Mouse (Mus musculus): ENCODE data around the gene Tprn. TPM values are rescaled to one million over a fixed set of nuclear protein-coding genes. Genes with fewer than 3 reads are reported as not detected.

Gene Tprn
- polyA plus RNA-seq, 1 experiment from 2014 or later = 10.1 TPM

- ATAC-seq (ENCODE audit: low FRiP score, low read depth) = no peak
- Histone ChIP-seq H3K27me3 (peaks cover 75% of the 10 kb centered on the region), H3K4me3 (0 out of 2 replicates have a peak overlapping the region, but pooled peaks have one; percentile 9), H3K9me3 (no peaks in the 10 kb centered on the region), H3K4me1 (peaks cover 17% of the 10 kb centered on the region), H3K36me3 (peaks cover 13% of the 10 kb centered on the region), H3K27ac (replicated peaks) (no peak overlapping the region), H3K4me2 (replicated peaks) (peak overlapping the region; percentile 15; the same call in 1 of the 2 replicates), H3K9ac (replicated peaks) (no peak overlapping the region)
- WGBS = 3% methylated on average over 54 of the region's 54 CpGs
Measured at GRCm38 (mm10) chr2:25290101-25290815, 27.8 kb downstream of the Tprn start.

DNA sequence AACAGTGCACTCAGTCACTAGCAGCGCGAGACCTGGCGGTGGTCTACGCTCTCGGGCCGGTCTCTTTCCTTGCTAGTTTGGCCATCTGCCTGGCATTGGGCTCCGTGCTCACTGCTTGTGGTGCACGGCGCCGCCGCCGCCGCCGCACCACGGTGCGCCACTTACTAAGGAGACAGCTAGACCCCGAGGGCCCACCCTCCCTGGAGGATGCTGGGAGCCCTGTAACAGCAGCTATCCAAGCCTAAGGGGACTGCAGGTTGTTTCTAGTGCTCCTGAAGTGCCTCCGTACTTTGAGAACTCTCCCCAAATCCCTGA is 28.4 kb downstream of the Tprn start:
- WGBS = 1% methylated on average over 18 of the region's 18 CpGs
- Histone ChIP-seq H3K4me3 (no peak overlapping the region; the same call in 1 of the 2 replicates), H3K4me2 (replicated peaks) (peak overlapping the region; percentile 15), H3K4me1 (peaks cover 17% of the 10 kb centered on the region), H3K27me3 (peaks cover 80% of the 10 kb centered on the region), H3K27ac (replicated peaks) (no peak overlapping the region), H3K36me3 (peaks cover 8% of the 10 kb centered on the region), H3K9ac (replicated peaks) (no peak overlapping the region), H3K9me3 (no peaks in the 10 kb centered on the region)
- ATAC-seq (ENCODE audit: low FRiP score, low read depth) = no peak

- Histone ChIP-seq H3K27ac (replicated peaks) (no peak overlapping the region), H3K27me3 (peaks cover 87% of the 10 kb centered on the region), H3K9me3 (no peaks in the 10 kb centered on the region), H3K4me3 (peak overlapping the region; percentile 28), H3K4me1 (peaks cover 17% of the 10 kb centered on the region), H3K36me3 (0 out of 2 replicates have a peak, but pooled peaks cover 1% of the 10 kb centered on the region), H3K4me2 (replicated peaks) (peak overlapping the region; percentile 43), H3K9ac (replicated peaks) (0 out of 2 replicates have a peak overlapping the region, but pooled peaks have one; percentile 39)
- 5% methylated on average over 32 of the region's 32 CpGs for WGBS
- ATAC-seq (ENCODE audit: low FRiP score, low read depth) = no peak; the same call in 1 of the 2 replicates
Measured at GRCm38 (mm10) chr2:25291184-25292053, 29.0 kb downstream of the Tprn start.

- Histone ChIP-seq H3K27me3 (peaks cover 94% of the 10 kb centered on the region), H3K36me3 (no peaks in the 10 kb centered on the region), H3K27ac (replicated peaks) (no peak overlapping the region), H3K4me3 (peak overlapping the region; percentile 28), H3K9ac (replicated peaks) (peak overlapping the region; percentile 39; the same call in 1 of the 2 replicates), H3K9me3 (no peaks in the 10 kb centered on the region), H3K4me1 (peaks cover 17% of the 10 kb centered on the region), H3K4me2 (replicated peaks) (peak overlapping the region; percentile 43)
- ATAC-seq (ENCODE audit: low FRiP score, low read depth) = no peak; the same call in 1 of the 2 replicates
- 6% methylated on average over 39 of the region's 43 CpGs for WGBS
Measured at GRCm38 (mm10) chr2:25292054-25292544, 29.7 kb downstream of the Tprn start.

- H3K4me2 ChIP-seq (replicated peaks) = peak overlapping the region; percentile 43; the same call in 1 of the 2 replicates
- H3K36me3 ChIP-seq = no peaks in the 10 kb centered on the region
- H3K9me3 ChIP-seq = no peaks in the 10 kb centered on the region
- H3K27ac ChIP-seq (replicated peaks) = no peak overlapping the region
- H3K27me3 ChIP-seq = peaks cover 98% of the 10 kb centered on the region
- 0% methylated on average over 1 of the region's 1 CpGs for WGBS
- no peak overlapping the region for H3K4me3 ChIP-seq
- no peak overlapping the region; the same call in 1 of the 2 replicates for H3K9ac ChIP-seq (replicated peaks)
- ATAC-seq (ENCODE audit: low FRiP score, low read depth) = no peak
- peaks cover 17% of the 10 kb centered on the region for H3K4me1 ChIP-seq
Measured at GRCm38 (mm10) chr2:25292856-25293255, 30.4 kb downstream of the Tprn start.

DNA sequence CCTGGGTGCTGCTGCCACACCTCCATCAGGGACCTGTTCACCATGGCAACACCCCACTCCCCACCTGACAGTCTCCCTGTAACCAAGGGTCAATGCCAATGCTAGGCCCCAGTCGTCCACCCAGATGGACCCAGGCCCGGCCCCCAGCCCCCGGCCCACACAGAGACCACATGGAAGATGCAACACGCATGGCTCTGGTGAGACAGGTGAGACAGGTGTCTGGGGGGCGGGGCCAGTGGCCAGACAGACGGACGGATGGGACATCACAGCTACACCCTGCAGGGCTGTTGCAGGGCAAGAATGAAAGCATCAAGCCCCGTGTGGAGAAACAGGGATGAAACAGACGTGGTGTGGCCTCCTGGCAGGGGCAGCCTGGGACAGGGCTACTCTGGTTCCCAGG is 31.3 kb downstream of the Tprn start:
- Histone ChIP-seq H3K36me3 (no peaks in the 10 kb centered on the region), H3K27me3 (peaks cover 97% of the 10 kb centered on the region), H3K4me2 (replicated peaks) (no peak overlapping the region), H3K4me1 (peaks cover 17% of the 10 kb centered on the region), H3K27ac (replicated peaks) (no peak overlapping the region), H3K9me3 (no peaks in the 10 kb centered on the region), H3K9ac (replicated peaks) (no peak overlapping the region), H3K4me3 (no peak overlapping the region)
- no peak for ATAC-seq (ENCODE audit: low FRiP score, low read depth)
- 75% methylated on average over 9 of the region's 9 CpGs for WGBS

- no peak overlapping the region for H3K27ac ChIP-seq (replicated peaks)
- WGBS = 83% methylated on average over 7 of the region's 8 CpGs
- peaks cover 4% of the 10 kb centered on the region for H3K4me1 ChIP-seq
- no peak overlapping the region for H3K4me2 ChIP-seq (replicated peaks)
- H3K9ac ChIP-seq (replicated peaks) = no peak overlapping the region
- no peaks in the 10 kb centered on the region for H3K9me3 ChIP-seq
- peaks cover 63% of the 10 kb centered on the region for H3K27me3 ChIP-seq
- H3K36me3 ChIP-seq = no peaks in the 10 kb centered on the region
- ATAC-seq (ENCODE audit: low FRiP score, low read depth) = no peak
- H3K4me3 ChIP-seq = no peak overlapping the region
Measured at GRCm38 (mm10) chr2:25297093-25297492, 34.7 kb downstream of the Tprn start.

- Histone ChIP-seq H3K9ac (replicated peaks) (no peak overlapping the region), H3K27me3 (peaks cover 56% of the 10 kb centered on the region), H3K36me3 (no peaks in the 10 kb centered on the region), H3K27ac (replicated peaks) (no peak overlapping the region), H3K4me2 (replicated peaks) (no peak overlapping the region), H3K4me1 (no peaks in the 10 kb centered on the region), H3K4me3 (no peak overlapping the region), H3K9me3 (no peaks in the 10 kb centered on the region)
- 84% methylated on average over 10 of the region's 10 CpGs for WGBS
- ATAC-seq (ENCODE audit: low FRiP score, low read depth) = no peak
Measured at GRCm38 (mm10) chr2:25298046-25298445, 35.6 kb downstream of the Tprn start.

GRCm38 (mm10) chr2:25303452-25303851 is 41.0 kb downstream of the Tprn start:
- H3K9ac ChIP-seq (replicated peaks) = no peak overlapping the region
- H3K4me3 ChIP-seq = no peak overlapping the region
- H3K27me3 ChIP-seq = peaks cover 48% of the 10 kb centered on the region
- H3K9me3 ChIP-seq = no peaks in the 10 kb centered on the region
- no peaks in the 10 kb centered on the region for H3K36me3 ChIP-seq
- no peak overlapping the region for H3K4me2 ChIP-seq (replicated peaks)
- H3K27ac ChIP-seq (replicated peaks) = no peak overlapping the region
- 69% methylated on average over 3 of the region's 3 CpGs for WGBS
- ATAC-seq (ENCODE audit: low FRiP score, low read depth) = no peak
- H3K4me1 ChIP-seq = peaks cover 13% of the 10 kb centered on the region

DNA sequence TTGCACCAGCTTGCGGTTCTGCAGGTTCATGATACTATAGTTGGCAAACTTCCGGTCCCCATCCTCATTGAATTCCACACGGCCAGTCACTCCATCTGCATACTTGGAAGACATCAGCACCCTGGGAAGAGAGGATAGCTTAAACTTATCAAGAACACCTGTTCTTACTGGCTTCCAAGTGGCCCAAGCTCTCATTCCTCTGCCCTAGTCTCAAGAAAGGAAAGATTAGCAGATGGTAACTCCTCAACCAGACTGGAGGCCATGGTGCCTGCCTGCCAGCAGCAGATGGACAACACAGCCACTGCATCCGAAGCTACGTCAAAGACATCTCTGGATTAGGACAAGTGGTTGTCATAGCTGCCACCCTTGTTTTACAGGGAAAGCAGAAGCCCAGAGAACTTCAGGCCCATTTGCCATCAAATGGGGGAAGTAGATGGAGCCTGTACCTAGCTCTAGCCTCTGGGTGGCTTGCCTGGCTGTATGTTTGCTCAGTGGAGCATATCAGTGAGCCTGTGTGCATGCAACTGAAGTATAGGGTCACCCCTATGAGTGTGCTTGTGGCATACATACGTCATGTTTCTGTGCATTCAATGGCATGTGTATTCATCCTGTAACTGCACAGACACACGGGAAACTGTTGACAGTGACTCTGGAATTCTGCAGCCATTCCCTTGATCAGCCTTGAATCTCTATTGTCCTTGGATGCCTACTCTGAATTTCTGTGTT is 41.7 kb downstream of the Tprn start:
- H3K27me3 ChIP-seq = peaks cover 53% of the 10 kb centered on the region

More for the DNA sequence above, 41.7 kb downstream of the Tprn start:
- peak; percentile 9; the same call in 1 of the 2 replicates for ATAC-seq (ENCODE audit: low FRiP score, low read depth)
- H3K27ac ChIP-seq (replicated peaks) = no peak overlapping the region
- WGBS = 72% methylated on average over 7 of the region's 7 CpGs
- H3K9me3 ChIP-seq = no peaks in the 10 kb centered on the region
- 0 out of 2 replicates have a peak overlapping the region, but pooled peaks have one; percentile 21 for H3K9ac ChIP-seq (replicated peaks)
- no peaks in the 10 kb centered on the region for H3K36me3 ChIP-seq
- H3K4me1 ChIP-seq = peaks cover 13% of the 10 kb centered on the region
- peak overlapping the region; percentile 45 for H3K4me3 ChIP-seq
- H3K4me2 ChIP-seq (replicated peaks) = peak overlapping the region; percentile 81
